Mouse (Mus musculus) adrenal gland, postnatal 14 days (tissue): ENCODE measurements around the gene Mgat2. TPM values are rescaled to one million over a fixed set of nuclear protein-coding genes. Genes with fewer than 3 reads are reported as not detected.

Experiments
- DNase-seq: peaks from one replicate; pipeline ENCODE4 v3.0.0; 2021; ENCODE audit warnings: mixed read lengths
- microRNA-seq, 2 experiments: library from miRNA; unstranded; fragments of <30 nt; microRNA quantifications; one replicate each; pipeline ENCODE4 v1.2.0; 2021
- total RNA-seq: library from RNA; stranded (reverse); gene quantifications from 2 replicates; pipeline ENCODE4 v1.2.3, GENCODE M21; 2021

Mgat2 gene
- total RNA-seq, 1 experiment from 2014 or later: 43.6 TPM

DNA sequence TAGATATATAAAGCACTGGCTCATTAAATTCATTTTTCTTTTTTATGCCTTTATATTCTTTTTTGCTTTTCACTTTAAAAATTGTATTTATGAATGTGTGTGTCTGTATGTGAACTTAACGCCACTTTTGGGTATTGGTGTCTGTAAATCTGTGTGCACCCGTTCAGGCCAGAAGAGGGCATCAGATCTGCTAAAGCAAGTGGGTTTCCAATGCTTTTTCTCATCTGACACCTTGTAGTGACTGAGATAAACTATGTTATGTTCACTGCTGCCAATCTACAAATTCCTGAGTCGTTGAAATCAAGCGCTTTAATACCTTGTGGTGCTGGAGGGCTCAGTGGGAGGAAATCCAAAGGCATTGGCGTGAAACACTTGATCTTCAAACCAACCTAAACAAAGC, 27.1 kb downstream of the Mgat2 start:
- no peak for DNase-seq

- no peak for DNase-seq
These were observed 29.3 kb downstream of the Mgat2 start for GRCm38 (mm10) chr12:69213186-69213777.

DNA sequence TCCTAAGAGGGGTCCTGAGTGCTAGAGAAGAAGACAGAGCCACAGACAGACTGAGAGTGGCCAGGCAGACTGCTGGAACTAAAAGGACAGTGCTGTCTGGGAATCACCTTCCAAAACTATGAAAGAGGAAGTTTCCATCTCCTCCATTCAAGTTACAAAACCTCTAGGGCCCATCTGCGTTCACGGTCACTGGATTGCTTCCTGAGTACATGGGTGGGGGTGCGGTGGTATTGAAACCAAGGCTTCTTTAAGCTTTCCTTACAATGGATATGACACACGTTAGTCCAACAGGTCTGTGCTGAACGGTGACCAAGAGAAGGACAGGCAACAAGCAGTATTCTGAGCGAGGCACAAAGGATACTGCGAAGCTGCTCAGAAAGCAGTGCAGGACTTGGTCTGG, 30.4 kb downstream of the Mgat2 start:
- no peak for DNase-seq

- DNase-seq: peak; percentile 73
These were observed 31.2 kb downstream of the Mgat2 start for GRCm38 (mm10) chr12:69215000-69215785.

DNA sequence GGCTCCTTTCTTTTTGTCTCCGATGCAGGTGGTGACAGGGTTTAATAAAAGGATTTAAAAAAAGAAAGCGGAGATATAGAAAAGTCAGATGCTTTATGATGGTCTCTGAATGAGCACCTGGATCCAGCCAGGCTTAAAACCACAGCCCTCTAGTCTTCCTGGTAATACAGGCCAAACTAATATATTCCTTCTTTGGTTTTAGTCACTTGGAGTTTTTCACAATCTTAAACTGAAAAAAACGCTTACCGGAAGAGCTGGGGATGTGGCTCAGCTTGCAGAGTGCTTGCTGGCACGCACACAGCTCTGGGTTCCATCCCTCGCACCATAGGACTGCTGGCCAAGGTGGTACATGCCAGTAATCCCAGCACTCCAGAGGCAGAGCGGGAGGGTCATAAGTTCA, 32.6 kb downstream of the Mgat2 start:
- no peak for DNase-seq

GRCm38 (mm10) chr12:69220613-69221277, 36.8 kb downstream of the Mgat2 start:
- DNase-seq: no peak

DNA sequence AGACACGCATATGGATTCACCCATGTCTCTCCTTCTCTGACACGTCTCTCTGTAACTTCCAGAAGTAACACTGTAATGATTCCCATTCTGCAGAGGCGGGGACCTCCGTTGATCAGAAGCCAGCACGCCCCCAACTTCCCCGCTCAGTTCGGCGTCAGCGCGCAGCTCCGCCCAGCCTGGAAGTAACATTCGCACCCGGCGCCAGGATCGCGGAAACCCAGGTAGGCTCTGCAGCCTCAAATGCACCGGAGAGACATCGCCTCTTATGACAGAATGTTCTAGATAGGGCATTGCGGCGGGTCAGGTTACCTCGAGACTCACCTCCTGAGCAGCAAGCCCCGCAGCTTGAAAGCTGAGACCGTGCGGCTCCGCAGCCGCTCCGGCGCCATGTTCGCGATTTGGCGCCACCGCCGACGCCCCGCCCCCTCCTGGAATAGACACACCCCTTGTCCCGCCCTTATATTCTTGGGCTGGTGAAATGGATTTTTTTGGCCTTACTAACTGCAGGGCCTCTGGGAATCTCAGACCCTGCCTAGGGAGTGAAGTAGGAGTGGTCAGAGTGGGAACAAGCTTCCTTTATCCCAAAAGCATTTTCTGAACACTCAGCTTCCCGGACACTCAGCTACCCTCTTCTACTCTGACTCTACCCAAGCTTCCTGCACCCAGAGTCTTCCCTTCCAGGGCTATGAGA, 44.0 kb downstream of the Mgat2 start, which contains the start of gene Pole2:
Pole2 (minus strand) TSS at position 420 of the 691 bp plus-strand sequence.
- DNase-seq: peak; percentile 94

GRCm38 (mm10) chr12:69229251-69229650, 45.3 kb downstream of the Mgat2 start:
- DNase-seq: peak; percentile 65

GRCm38 (mm10) chr12:69235782-69236181, 51.8 kb downstream of the Mgat2 start:
- no peak for DNase-seq

Small RNAs within 50 kb of the gene (microRNA-seq; reads per million reads assigned to microRNA genes)
- gene Gm47287 (0 reads per million in 2 experiments), gene Gm47295 (4.9 to 6.8 reads per million in 2 experiments)

Other genes with a start within 250 kb of the Mgat2 start
- 1,456 and 1,768 TPM in 2 replicates for gene Rps29, start 25.0 kb upstream of the Mgat2 start, total RNA-seq
- 1.3 and 2.3 TPM in 2 replicates for gene Lrr1, start 15.3 kb upstream of the Mgat2 start, total RNA-seq
- 575 and 595 TPM in 2 replicates for gene Rpl36al, start 74 bp upstream of the Mgat2 start, total RNA-seq
- gene Gm49383, start 12.9 kb downstream of the Mgat2 start, total RNA-seq: 6.2 and 7.2 TPM in 2 replicates
- gene Dnaaf2, start 14.3 kb downstream of the Mgat2 start, total RNA-seq: 1.0 and 1.7 TPM in 2 replicates
- 3.9 and 4.4 TPM in 2 replicates for gene Gm49384, start 20.1 kb downstream of the Mgat2 start, total RNA-seq
- 5.3 and 5.7 TPM in 2 replicates for gene Pole2, start 44.0 kb downstream of the Mgat2 start, total RNA-seq
- gene Klhdc1, start 57.0 kb downstream of the Mgat2 start, total RNA-seq: 7.8 and 10.0 TPM in 2 replicates
- 55.6 and 67.7 TPM in 2 replicates for gene Klhdc2, start 112.5 kb downstream of the Mgat2 start, total RNA-seq
- 39.1 and 45.4 TPM in 2 replicates for gene Nemf, start 173.0 kb downstream of the Mgat2 start, total RNA-seq
- gene Arf6, start 188.0 kb downstream of the Mgat2 start, total RNA-seq: 111 and 117 TPM in 2 replicates
- gene Gm9887, start 188.3 kb downstream of the Mgat2 start, total RNA-seq: 1.2 TPM in 1 of 2 replicates, not detected in the other